Mouse (Mus musculus) lung, postnatal 10 days (tissue): Measurements from ENCODE around the gene Aldh4a1.

Experiments
- DNase-seq: peaks from one replicate; pipeline ENCODE4 v3.0.0; 2021

Gene Aldh4a1

GRCm38 (mm10) chr4:139590446-139590845, 32.2 kb upstream of the Aldh4a1 start:
- no peak for DNase-seq

GRCm38 (mm10) chr4:139592895-139593294, 29.8 kb upstream of the Aldh4a1 start:
- DNase-seq: no peak

DNA sequence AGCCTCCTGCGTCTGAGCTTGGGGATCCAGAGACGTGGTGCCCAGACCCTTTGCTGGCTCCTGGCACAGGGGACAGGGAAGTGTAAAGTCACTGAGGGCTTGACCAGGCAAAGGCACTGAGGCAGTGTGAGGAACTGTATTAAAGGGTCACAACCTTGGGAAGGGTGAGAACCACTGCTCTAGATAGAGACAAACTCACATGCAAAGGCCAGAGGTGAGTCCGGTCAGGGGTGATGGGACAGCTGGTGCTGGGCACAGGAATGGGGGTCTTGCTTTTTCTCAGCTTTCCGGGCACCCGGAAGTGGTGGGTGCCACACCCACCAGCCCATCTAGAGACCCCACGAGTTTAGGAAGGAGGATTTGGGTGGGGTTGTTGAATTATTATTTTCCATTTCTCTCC, 29.3 kb upstream of the Aldh4a1 start:
- no peak for DNase-seq

DNA sequence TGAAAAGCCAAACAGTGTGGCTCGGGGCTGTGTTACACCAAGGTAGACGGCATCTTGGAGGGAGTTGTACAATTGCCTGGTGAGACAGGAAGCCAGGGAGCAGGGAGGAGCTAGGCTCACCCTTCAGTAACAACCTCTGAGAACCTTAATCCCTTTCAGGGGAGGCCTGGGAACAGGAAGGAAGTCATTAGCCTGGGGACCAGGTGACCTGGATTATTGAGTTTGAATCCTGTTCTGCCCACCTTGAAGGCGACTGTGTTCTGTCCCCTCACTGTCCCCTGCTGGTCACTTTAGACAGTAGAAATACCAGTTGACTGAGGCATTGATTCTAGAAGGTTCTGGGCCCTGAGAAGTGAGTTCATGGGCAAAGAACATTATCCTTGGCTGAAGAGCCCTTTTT, 28.6 kb upstream of the Aldh4a1 start:
- no peak for DNase-seq

DNA sequence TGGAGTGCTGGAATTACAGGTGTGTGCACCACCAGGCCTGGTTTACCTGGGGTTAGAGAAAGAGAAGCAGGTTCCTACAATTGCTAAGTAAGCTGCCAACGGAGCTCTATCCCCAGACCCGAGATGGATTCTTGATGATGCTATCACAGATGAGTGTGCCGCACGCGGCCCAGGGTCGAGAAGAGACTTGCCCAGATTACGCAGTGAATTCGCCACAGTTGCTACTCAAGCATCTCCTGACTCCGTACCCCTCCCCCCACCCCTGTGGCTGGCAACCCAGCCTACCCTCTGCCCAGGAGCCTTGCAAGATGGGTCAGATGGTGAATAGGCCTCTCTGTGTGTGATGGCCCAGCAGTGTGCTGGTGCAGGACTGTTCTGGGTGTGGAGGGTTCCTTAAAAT, 26.0 kb upstream of the Aldh4a1 start:
- no peak for DNase-seq

GRCm38 (mm10) chr4:139597286-139598284, 25.1 kb upstream of the Aldh4a1 start:
- no peak for DNase-seq

GRCm38 (mm10) chr4:139598356-139598755, 24.3 kb upstream of the Aldh4a1 start:
- peak; percentile 21 for DNase-seq

- DNase-seq: peak; percentile 98
Measured at GRCm38 (mm10) chr4:139598950-139599518, 23.6 kb upstream of the Aldh4a1 start.

- DNase-seq: peak; percentile 29
Measured at GRCm38 (mm10) chr4:139601519-139602356, 20.9 kb upstream of the Aldh4a1 start.

DNA sequence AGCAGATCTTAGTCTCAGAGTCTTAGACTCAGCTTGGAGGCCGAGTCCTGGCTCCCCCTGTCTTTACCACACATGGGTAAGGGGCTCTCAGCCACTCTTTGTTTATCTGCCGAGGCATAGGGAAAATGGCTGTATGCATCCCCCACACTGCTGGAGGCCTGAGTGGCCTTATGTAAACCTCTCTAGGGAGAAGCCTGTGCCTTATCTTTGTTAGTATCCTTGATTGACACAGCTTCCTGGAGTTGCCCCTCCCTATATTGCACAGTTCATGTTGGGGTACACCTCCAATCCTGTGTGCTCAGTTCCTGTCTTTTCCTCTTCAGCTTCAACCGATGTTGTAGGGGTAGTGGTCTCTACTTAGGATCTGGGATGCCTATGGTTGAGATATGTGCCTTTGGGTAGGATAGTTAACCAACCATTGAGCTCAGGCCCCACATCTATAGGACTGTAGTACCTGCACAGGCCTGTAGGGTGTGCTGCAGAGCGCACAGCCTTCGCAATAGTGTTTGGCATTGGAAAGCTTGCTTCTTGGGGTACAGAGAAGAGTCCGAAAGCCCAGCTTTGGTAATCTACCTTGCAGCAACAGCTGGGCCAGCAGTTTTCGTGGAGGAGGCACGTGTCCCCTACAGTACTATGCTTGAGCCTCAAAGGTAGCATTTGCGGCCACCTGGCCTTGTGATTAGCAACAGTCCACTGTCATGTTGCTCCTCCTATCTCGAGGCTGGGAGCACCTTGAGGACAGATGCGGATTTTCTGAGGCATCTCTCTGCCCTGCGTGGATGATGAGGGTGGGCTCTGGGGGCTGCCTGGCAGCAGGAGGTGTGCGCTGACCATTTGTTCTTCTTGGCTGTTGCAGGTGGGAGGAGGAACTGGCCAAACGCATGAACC, 20.1 kb upstream of the Aldh4a1 start, which contains the start of gene Gm21969:
Gene Gm21969 (plus strand): TSS at position 830 of the 888 bp plus-strand sequence.
- DNase-seq: peak; percentile 79

DNA sequence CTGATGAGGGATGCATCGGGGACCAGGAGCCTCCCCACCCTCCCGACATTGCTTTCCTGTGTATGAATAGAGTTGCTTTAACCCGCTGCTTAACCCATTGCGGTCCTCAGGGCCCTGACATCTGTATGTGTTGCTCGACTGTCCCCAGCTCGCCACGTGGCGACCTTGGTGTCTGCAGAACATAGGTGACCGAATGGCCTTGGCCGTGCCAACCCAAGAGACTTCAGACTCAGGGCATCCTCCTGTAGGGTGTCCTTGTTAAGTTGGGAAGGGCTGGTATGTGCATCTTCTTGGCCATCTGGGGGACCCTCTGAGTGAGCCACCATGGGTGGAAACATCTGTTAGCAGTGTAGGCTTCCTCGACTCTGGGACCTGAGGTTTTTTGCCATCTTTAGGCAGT, 17.4 kb upstream of the Aldh4a1 start:
- no peak for DNase-seq

- DNase-seq: no peak
Measured at GRCm38 (mm10) chr4:139606732-139607131, 15.9 kb upstream of the Aldh4a1 start.

DNA sequence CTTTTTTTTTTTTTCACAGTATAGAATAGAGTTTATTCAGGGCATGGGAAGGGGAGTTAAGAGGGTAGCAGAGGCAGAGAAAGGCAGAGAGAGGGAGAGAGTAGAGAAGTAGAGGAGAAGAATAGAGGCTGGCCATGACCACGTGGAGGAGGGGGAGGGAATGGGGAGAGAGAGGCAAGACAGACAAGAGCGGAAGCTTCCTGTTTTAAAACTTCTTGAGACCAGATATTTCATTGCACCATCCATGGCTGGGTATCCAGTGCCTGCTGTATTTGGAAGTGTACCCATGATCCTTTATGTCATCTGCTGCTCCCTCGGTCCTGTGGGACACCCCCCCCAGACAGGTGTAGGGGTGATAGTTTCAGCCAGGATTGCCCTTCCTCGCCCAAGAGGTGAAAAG, 13.7 kb upstream of the Aldh4a1 start:
- no peak for DNase-seq

DNA sequence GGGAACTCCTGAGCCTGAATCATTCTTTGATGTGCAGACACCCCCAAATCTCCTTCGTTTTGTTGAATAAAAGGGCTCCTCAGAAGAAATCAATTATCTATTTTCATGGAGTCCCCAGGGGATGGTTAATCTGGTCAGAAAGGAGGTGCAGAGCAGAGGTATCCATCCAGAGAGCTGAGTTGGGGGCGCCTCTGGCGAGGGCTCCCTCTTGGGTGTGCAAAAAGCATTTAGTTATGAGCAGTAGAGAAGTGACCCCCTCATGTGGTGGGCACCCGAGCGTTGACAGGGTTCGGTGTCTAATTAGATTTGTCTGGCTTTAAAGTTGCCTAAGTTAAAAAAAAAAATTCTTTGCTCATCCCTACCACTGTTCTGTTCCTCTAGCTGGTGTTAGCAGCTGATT, 11.7 kb upstream of the Aldh4a1 start:
- DNase-seq: no peak

GRCm38 (mm10) chr4:139611542-139611953, 11.1 kb upstream of the Aldh4a1 start:
- peak; percentile 93 for DNase-seq

GRCm38 (mm10) chr4:139614524-139615260, 8.0 kb upstream of the Aldh4a1 start:
- no peak for DNase-seq

GRCm38 (mm10) chr4:139616276-139617000, 6.2 kb upstream of the Aldh4a1 start:
- peak; percentile 73 for DNase-seq

DNA sequence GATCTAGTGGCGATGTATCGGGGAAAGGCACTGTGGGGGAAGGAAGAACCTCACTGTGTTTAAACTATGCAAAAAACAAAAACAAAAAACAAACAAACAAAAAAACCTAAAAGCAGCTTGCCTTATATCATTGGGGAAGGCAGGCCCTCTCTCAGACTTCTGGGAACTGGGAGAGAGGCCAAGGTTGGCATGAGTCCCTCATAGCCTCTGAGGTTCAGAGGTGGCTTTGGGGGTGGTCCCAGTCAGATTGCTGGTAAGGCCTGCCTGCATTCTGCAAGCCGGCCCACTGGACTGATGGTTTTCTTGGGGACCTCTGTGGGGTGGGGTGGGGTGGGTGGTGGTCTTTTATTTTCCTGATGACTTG, 5.7 kb upstream of the Aldh4a1 start:
- DNase-seq: peak; percentile 48

- no peak for DNase-seq
Measured at GRCm38 (mm10) chr4:139619765-139620164, 2.9 kb upstream of the Aldh4a1 start.

- no peak for DNase-seq
Measured at GRCm38 (mm10) chr4:139623434-139624115, 909 bp downstream of the Aldh4a1 start.
